In the genomic region with DNA sequence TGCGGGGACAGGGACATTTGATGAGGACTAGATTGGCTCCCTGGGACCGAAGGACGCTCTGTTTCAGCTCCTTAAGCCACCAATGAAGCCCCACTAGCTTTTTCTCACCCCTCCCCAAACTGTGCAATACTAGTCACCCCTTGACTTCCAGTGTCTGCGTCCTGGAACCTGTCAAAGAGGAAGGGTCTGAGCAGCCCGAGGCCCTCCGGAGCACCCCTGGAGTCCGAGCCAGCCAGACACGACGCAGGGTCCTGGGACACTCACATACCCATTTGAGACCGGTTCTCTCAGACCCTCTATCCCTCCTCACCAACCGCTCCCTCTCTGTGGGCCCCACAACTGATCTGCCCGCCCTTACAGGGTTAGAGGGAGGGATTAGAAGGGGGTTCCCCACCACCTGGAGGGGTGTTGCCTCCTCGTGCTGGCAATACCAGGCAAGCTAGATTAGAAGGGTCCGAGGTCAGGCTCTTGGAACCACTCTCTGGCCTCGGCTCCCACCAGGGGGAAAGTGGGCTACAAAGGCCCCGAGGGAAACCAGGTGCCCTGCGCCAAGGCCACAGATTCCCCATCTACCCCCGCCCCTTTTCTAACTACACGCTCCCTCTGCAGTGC, we compare ENCODE assay signal across 10 mouse cellular contexts. TPM values are rescaled to one million over a fixed set of nuclear protein-coding genes. Genes with fewer than 3 reads are reported as not detected.
DNase-seq lines count a peak whose midpoint lies in the region; ATAC-seq lines count a peak whose summit lies in the region.
"Had no signal": no experiment of that assay in that cellular context is flagged by ENCODE, and none has a peak within 500 bp of the region (broad histone marks: within the 10 kb centered on the region; RNA-seq: fewer than 3 reads in every experiment).

No protein-coding gene starts in this region.

- 2% methylated on average over 19 of the region's 19 CpGs for WGBS in liver, embryonic 13.5 days (ENCODE audit: insufficient replicate concordance)
- WGBS in forebrain, embryonic 15.5 days, result under 1% methylated on average over 19 of the region's 19 CpGs

- H3K4me2 ChIP-seq in liver, embryonic 13.5 days, result no peak overlapping the region
- H3K4me2 ChIP-seq in forebrain, embryonic 15.5 days (replicated peaks), result 0 out of 2 replicates have a peak overlapping the region, but pooled peaks have one; percentile 32

- H3K36me3 ChIP-seq in liver, embryonic 13.5 days, result no peaks in the 10 kb centered on the region
- no peaks in the 10 kb centered on the region for H3K36me3 ChIP-seq in forebrain, embryonic 15.5 days

- no peak overlapping the region for H3K9ac ChIP-seq in liver, embryonic 13.5 days
- H3K9ac ChIP-seq in forebrain, embryonic 15.5 days (replicated peaks), result no peak overlapping the region

- peaks cover 100% of the 10 kb centered on the region for H3K27me3 ChIP-seq in liver, embryonic 13.5 days
- peaks cover 98% of the 10 kb centered on the region for H3K27me3 ChIP-seq in forebrain, embryonic 15.5 days

- peak overlapping the region; percentile 23; the same call in 1 of the 2 replicates for H3K4me3 ChIP-seq in liver, embryonic 13.5 days (replicated peaks)
- H3K4me3 ChIP-seq in brown adipose tissue, adult 24 weeks (ENCODE audit: insufficient read depth, low read depth, low read length), result peak overlapping the region; percentile 37
- H3K4me3 ChIP-seq in forebrain, embryonic 15.5 days, result peak overlapping the region; percentile 24; the same call in 1 of the 2 replicates

- no peaks in the 10 kb centered on the region for H3K9me3 ChIP-seq in liver, embryonic 13.5 days (replicated peaks)
- H3K9me3 ChIP-seq in forebrain, embryonic 15.5 days, result no peaks in the 10 kb centered on the region

- peaks cover 45% of the 10 kb centered on the region for H3K4me1 ChIP-seq in liver, embryonic 13.5 days (replicated peaks)
- no peaks in the 10 kb centered on the region for H3K4me1 ChIP-seq in brown adipose tissue, adult 24 weeks (ENCODE audit: control insufficient read depth, insufficient read depth, insufficient read length, low read length)
- peaks cover 28% of the 10 kb centered on the region for H3K4me1 ChIP-seq in forebrain, embryonic 15.5 days

- DNase-seq in liver, embryonic 13.5 days, result no peak
- no peak for DNase-seq in liver
- peak; percentile 52 for DNase-seq in neural tube, embryonic 10.5 days (ENCODE audit: extremely low spot score, low spot score)
- DNase-seq in lung, postnatal 36 days, result no peak
- DNase-seq in gastrocnemius, postnatal 4 days (ENCODE audit: low spot score in 2 of 2), result no peak

- no peak overlapping the region for H3K27ac ChIP-seq in liver, embryonic 13.5 days
- H3K27ac ChIP-seq in brown adipose tissue, adult 24 weeks (replicated peaks; ENCODE audit: low read depth, low read length), result no peak overlapping the region
- H3K27ac ChIP-seq in forebrain, embryonic 15.5 days (replicated peaks), result no peak overlapping the region

- ATAC-seq in liver, embryonic 13.5 days (ENCODE audit: low read depth), result no peak; the same call in 1 of the 2 replicates
- no peak for ATAC-seq in forebrain, embryonic 15.5 days (replicated peaks)
- no peak for ATAC-seq in activated CD4-positive, CD25-positive, alpha-beta regulatory T cell, adult 4 months

RNA-seq across cellular contexts. Expression of a gene that starts 0.8 kb away (rescaled TPM):
- not detected in 2 replicates for polyA plus RNA-seq in liver, embryonic 13.5 days (2015; fragmentation: Nextera tagmentation; extraction: Ambion mirVana)
- 0.83 and 0.95 TPM in 2 replicates for polyA plus RNA-seq in brown adipose tissue, adult 24 weeks (2012; ENCODE audit: insufficient read depth, insufficient read length, missing spikeins)
- polyA plus RNA-seq in forebrain, embryonic 15.5 days (2015; fragmentation: Nextera tagmentation; extraction: Ambion mirVana), result not detected in 2 replicates
- under 1 TPM in 1 of 2 experiments, not detected in 1; 0.22 TPM for polyA plus RNA-seq in activated CD4-positive, CD25-positive, alpha-beta regulatory T cell, adult 4 months (2017; shearing (Covaris generic))
- 1 to 10 TPM; 2.7 TPM for total RNA-seq in gastrocnemius, postnatal 4 days (2021)

RNA-seq across cellular contexts. Expression of a gene that starts 12.5 kb away (rescaled TPM):
- not detected in 2 replicates for polyA plus RNA-seq in liver, embryonic 13.5 days (2015; fragmentation: Nextera tagmentation; extraction: Ambion mirVana)
- not detected in 2 replicates for polyA plus RNA-seq in brown adipose tissue, adult 24 weeks (2012; ENCODE audit: insufficient read depth, insufficient read length, missing spikeins)
- 0.19 and 0.25 TPM in 2 replicates for polyA plus RNA-seq in forebrain, embryonic 15.5 days (2015; fragmentation: Nextera tagmentation; extraction: Ambion mirVana)
- not detected for polyA plus RNA-seq in activated CD4-positive, CD25-positive, alpha-beta regulatory T cell, adult 4 months (2017; shearing (Covaris generic))
- under 1 TPM; 0.15 to 0.21 TPM for total RNA-seq in gastrocnemius, postnatal 4 days (2021)
- total RNA-seq: common myeloid progenitor, adult 5-6 weeks had no signal
- polyA plus RNA-seq: kidney, adult 2 months had no signal

RNA-seq across cellular contexts. Expression of a gene that starts 14.1 kb away (rescaled TPM):
- polyA plus RNA-seq in liver, embryonic 13.5 days (2015; fragmentation: Nextera tagmentation; extraction: Ambion mirVana), result 11.9 and 13.8 TPM in 2 replicates
- 25.8 and 32.2 TPM in 2 replicates for polyA plus RNA-seq in brown adipose tissue, adult 24 weeks (2012; ENCODE audit: insufficient read depth, insufficient read length, missing spikeins)
- 82.3 and 88.2 TPM in 2 replicates for polyA plus RNA-seq in forebrain, embryonic 15.5 days (2015; fragmentation: Nextera tagmentation; extraction: Ambion mirVana)
- 10 to 100 TPM; 29.9 to 46.7 TPM for polyA plus RNA-seq in activated CD4-positive, CD25-positive, alpha-beta regulatory T cell, adult 4 months (2017; shearing (Covaris generic))
- total RNA-seq in gastrocnemius, postnatal 4 days (2021), result 10 to 100 TPM; 30.8 to 31.7 TPM

RNA-seq across cellular contexts. Expression of a gene that starts 32.2 kb away (rescaled TPM):
- polyA plus RNA-seq in liver, embryonic 13.5 days (2015; fragmentation: Nextera tagmentation; extraction: Ambion mirVana), result not detected in 2 replicates
- polyA plus RNA-seq in brown adipose tissue, adult 24 weeks (2012; ENCODE audit: insufficient read depth, insufficient read length, missing spikeins), result not detected in 2 replicates
- polyA plus RNA-seq in forebrain, embryonic 15.5 days (2015; fragmentation: Nextera tagmentation; extraction: Ambion mirVana), result 0.46 and 0.47 TPM in 2 replicates
- not detected for polyA plus RNA-seq in activated CD4-positive, CD25-positive, alpha-beta regulatory T cell, adult 4 months (2017; shearing (Covaris generic))
- 1 to 10 TPM; 1.8 TPM for total RNA-seq in gastrocnemius, postnatal 4 days (2021)

RNA-seq across cellular contexts. Expression of a gene that starts 49.1 kb away (rescaled TPM):
- 91.3 and 91.7 TPM in 2 replicates for polyA plus RNA-seq in liver, embryonic 13.5 days (2015; fragmentation: Nextera tagmentation; extraction: Ambion mirVana)
- 1.9 TPM in 1 of 2 replicates, not detected in the other for polyA plus RNA-seq in brown adipose tissue, adult 24 weeks (2012; ENCODE audit: insufficient read depth, insufficient read length, missing spikeins)
- 3.5 and 3.6 TPM in 2 replicates for polyA plus RNA-seq in forebrain, embryonic 15.5 days (2015; fragmentation: Nextera tagmentation; extraction: Ambion mirVana)
- polyA plus RNA-seq in activated CD4-positive, CD25-positive, alpha-beta regulatory T cell, adult 4 months (2017; shearing (Covaris generic)), result 1 to 10 TPM; 1.3 to 1.7 TPM
- total RNA-seq in gastrocnemius, postnatal 4 days (2021), result 10 to 100 TPM; 16.6 to 17.2 TPM
